10 mouse cellular contexts compared by ENCODE assay signal in genomic region chr4:137189058-137189457, GRCm38 (mm10).
DNase-seq lines count a peak whose midpoint lies in the region.
"Had no signal": no experiment of that assay in that cellular context is flagged by ENCODE, and none has a peak within 500 bp of the region (broad histone marks: within the 10 kb centered on the region; RNA-seq: fewer than 3 reads in every experiment).

No protein-coding gene starts in this region.

- DNase-seq in kidney, adult 9 months, result peak; percentile 7
- DNase-seq in kidney, postnatal 25 days, result no peak
- DNase-seq in cerebellum, adult 11 months, result peak; percentile 69
- DNase-seq in cerebellum, postnatal 14 days, result peak; percentile 71 to 75
- DNase-seq in naive thymus-derived CD4-positive, alpha-beta T cell, adult 2 months (ENCODE audit: low read depth), result peak; percentile 10
- DNase-seq in adipocyte (ENCODE audit: low spot score), result no peak
- DNase-seq in right cerebral cortex, postnatal 10 days (ENCODE audit: low spot score in 2 of 2), result no peak
- DNase-seq: embryo, embryonic 11 days; liver, embryonic 13.5 days; right cerebral cortex, adult 18-20 months had no signal

Comparison
In these comparisons a context has a peak if more than half of its experiments do, and no peak if none do; other contexts are left out.
1. DNase-seq: peak in kidney, adult 9 months (single experiment), cerebellum, adult 11 months (single experiment), cerebellum, postnatal 14 days (2 of 2) and naive thymus-derived CD4-positive, alpha-beta T cell, adult 2 months (single experiment); none in kidney, postnatal 25 days (0 of 2), adipocyte (single experiment) and right cerebral cortex, postnatal 10 days (0 of 2).